Mouse (Mus musculus): ENCODE results near the gene Ptpn3. TPM values are rescaled to one million over a fixed set of nuclear protein-coding genes. Genes with fewer than 3 reads are reported as not detected.

The Ptpn3 gene
- total RNA-seq, 2 experiments from 2014 or later = 1.9 to 8.9 TPM

DNA sequence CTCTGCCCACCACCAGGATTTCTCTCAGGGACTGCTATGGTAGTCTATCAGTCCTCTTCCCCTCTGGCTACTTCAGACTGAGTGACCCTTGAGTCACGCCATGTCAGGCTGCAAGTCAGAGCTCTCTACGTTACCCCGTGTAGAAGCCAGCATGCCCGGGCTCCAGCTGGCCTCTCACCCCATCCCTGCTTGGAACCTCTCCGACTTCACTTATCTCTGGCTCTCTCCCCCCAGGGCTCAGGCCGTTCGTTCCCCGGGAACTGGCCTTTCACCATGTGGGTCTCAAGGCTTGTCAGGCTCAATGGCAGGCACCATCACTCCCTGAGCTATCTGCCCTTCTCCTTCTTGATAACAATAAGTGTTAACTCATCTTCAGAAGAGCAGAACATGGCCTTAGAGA, 33.3 kb downstream of the Ptpn3 start:
- ATAC-seq (replicated peaks; ENCODE audit: poor library complexity, severe bottlenecking) = no peak

DNA sequence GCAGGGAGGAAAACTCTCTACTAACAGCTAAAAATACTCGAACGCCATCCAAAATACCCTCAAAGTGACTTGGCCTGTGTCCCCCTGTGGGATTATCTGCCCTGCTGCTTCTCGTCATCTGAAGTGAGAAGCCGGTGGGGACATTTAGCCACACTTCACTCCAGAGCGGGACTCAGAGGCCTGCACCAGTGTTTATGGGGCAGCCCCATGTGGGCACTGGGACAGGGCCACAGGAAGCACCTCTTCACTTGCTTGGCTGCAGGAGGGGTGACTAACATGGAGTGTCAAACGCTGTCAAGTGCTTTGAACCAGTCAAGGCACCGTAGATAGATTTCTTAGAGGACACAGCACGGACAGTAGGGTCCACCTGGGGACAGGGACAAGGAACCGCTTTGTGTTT, 35.2 kb downstream of the Ptpn3 start:
- no peak for ATAC-seq (replicated peaks; ENCODE audit: poor library complexity, severe bottlenecking)

DNA sequence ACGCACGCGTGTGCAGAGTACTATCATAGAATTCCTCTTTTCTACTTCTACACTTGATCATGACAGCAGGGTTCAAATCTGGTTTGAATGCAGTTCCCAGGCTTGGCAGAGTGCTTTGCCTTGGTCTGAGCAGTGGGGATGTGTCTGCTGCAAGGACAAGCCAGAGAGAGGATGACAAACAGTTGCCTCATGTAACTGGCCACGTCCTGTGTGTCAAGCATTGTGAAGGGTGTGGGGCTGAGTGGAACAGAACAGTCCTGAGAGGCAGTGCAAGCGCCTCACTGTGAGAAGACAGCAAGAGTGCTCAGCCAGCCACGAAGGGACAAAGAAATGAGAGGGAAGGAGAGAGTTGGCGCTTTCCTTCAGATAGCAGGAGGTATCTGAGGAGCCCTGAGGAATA, 37.9 kb downstream of the Ptpn3 start:
- no peak for ATAC-seq (replicated peaks; ENCODE audit: poor library complexity, severe bottlenecking)

DNA sequence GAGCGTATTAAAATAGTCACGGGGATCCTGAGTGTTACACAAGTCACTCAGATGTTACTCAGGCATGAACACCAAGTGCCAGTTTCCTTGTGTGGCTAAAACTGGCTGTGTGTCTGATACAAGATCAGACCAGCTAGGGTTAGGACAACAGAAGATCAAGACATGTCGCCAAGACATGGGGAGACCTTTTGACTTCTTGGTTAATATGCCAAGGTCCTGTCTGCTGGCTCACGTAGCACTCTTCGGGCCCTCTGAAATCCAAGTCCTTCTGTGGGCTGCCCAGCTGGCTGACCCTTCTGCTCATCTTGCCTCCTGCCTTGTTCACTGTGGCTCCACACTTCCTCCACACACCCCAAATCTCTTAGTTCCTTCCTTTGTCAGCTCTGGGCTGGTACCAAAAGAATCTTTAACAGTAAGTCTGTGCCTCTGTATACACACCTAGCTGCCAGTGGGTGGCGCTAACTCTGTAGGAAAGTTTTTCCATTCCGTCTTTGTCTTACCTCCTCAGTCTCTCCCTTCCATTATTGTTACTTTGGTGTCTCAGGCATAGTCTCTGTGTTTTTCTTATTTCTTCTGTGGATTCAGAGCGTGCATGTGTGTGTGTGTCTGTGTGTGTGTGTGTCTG, 38.5 kb downstream of the Ptpn3 start:
- peak; percentile 59 for ATAC-seq (replicated peaks; ENCODE audit: poor library complexity, severe bottlenecking)

DNA sequence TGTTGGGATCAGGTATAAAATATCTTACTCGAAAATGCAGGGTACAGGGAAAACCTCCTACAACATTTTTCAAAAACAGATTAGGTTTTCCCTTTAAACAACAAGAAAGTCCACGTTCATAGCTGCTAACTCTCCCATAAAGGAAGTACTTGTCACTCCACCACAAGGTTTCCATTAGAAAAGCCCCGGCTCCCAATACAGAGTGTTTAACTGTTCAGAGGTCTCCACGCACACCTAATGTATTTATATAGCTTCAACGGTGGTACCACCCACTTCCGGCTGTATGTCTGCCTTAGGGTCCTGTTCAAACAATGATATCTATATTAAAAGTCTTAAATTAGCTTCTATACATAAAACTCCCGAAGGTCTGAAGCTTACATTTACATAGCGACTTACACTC, 39.2 kb downstream of the Ptpn3 start:
- no peak for ATAC-seq (replicated peaks; ENCODE audit: poor library complexity, severe bottlenecking)

DNA sequence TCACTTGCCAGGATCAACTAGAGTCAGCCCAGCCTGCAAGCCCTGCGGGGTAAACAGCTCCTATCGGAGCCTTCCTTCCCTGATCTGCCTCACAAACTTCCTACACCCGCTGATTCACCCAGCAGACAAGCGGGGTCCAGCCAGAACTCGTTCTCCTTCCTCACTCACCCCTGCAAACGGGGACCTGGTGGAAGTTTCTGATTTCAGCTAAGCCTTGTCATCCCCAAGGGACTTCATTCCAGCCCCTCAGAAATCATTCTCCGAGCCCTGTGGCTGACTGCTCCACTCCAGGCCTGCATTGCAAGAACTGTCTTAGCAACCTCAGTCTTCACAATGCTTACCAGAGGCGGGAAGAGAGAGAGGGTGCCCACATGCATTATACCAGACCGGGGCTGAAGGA, 39.8 kb downstream of the Ptpn3 start:
- no peak for ATAC-seq (replicated peaks; ENCODE audit: poor library complexity, severe bottlenecking)

DNA sequence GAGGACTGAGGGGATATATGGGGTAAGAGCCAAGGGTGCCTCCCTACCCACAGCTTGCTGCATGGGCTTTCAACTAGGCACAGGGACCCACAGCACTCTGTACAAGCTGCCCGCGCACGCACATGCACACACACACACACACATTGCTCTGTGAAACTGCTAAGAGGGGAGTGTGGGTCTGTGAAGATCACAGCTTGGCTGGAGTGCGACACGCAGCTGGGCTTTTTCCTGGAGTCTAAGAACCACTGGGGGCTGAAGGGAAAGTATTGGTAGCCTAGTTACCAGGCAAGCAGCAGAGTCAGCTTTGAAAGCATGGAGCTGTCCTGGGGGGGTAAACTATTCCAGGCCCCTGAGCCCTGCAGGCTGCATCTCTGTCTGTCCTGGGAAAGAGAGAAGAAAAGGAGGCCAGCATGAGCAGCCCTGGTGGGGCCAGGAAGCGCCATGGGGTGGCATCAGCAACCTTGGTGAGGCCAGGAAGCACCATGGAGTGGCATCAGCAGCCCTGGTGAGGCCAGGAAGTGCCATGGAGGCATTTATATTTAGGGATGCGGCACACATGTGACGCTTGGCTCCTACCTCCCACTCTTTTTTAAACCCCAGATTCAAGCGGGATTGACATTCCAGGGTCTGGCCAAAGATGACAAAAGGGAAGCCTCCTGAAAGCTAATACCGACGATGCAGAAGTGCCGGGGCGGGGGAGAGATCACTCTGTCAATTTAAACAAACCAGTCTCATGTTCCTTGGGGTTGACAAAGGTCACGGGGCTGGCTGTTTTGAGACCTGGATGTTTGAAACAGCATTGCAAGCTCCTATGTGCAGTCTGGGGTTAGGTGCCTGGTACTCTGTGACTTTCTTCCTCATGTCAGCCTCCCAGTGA, 43.2 kb downstream of the Ptpn3 start:
- ATAC-seq (replicated peaks; ENCODE audit: poor library complexity, severe bottlenecking) = no peak

DNA sequence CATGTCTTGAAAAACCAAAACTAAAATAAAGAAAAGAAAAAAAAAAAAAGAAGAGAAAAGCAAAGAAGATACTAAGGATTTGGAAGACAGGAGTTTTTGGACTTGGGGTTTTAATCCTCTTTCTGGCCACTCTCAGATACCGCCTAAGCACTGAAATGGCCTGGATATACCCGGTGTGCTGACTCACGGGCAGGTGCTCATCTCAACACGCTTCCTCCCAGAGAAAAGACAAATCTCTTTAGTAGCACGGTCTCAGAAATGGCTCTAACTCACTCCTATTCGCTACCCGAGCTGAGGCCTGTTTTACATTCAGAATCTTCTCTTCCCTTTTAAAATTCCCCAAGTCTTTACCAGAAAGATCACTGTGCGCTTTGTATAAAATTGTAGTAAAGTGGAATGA, 44.2 kb downstream of the Ptpn3 start:
- ATAC-seq (replicated peaks; ENCODE audit: poor library complexity, severe bottlenecking) = no peak

DNA sequence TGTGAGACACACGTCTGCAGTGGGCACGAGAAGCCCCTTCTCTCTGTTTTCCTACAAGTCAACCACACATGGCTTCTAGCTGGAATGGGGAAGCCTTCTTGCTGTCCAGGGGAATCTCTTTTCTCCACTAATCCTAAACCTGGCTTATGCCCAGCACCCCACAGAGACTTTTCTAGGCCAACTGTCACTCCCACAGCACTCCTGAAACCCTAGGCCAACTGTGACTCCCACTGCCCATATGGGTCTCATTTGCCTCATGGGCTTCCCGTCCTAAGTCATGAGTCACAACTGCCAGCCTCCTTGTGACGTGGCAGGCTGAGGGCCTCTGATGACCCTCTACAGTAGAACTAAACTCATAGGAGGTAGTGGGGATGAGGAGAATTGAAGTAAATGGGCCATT, 44.9 kb downstream of the Ptpn3 start:
- no peak for ATAC-seq (replicated peaks; ENCODE audit: poor library complexity, severe bottlenecking)

DNA sequence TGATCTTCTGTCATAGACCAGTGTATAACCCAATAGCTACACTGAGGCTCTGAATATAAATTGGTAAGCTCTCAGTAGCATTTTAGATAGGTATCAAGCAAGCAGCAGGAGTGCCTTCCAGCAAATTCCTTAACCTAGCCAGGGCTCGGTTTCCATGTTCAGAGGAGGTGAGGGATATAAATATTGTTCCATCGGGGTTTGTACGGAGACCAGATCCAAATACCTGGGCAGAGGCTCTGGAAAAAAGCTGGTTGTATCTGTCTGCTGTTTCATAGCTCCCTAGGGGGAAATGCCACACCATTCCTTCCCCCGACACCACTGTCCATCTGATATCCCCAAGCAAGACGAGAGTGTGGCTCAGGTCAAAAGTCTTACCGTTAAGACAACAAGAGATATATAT, 47.2 kb downstream of the Ptpn3 start:
- no peak for ATAC-seq (replicated peaks; ENCODE audit: poor library complexity, severe bottlenecking)

DNA sequence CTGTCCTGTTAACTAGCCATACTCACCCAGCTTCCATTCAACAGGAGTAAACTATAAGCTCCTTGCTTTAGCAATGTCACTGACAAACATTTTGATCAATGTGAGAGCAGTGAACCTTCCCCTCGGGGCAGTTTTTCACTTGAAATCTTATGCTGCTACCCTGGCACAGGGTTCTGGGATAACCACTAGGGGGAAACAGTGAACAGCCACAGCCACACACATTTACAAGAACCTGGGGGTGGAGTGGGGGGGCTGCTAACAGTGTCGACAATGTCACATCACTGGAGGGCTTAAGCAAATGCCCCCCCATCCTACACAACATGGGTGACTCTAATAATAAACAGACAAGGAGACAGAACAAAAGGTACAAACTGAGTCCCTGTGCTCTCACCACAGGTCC, 51.0 kb downstream of the Ptpn3 start:
- ATAC-seq (replicated peaks; ENCODE audit: poor library complexity, severe bottlenecking) = 0 out of 2 replicates have a peak, but pooled peaks have one; percentile 35

DNA sequence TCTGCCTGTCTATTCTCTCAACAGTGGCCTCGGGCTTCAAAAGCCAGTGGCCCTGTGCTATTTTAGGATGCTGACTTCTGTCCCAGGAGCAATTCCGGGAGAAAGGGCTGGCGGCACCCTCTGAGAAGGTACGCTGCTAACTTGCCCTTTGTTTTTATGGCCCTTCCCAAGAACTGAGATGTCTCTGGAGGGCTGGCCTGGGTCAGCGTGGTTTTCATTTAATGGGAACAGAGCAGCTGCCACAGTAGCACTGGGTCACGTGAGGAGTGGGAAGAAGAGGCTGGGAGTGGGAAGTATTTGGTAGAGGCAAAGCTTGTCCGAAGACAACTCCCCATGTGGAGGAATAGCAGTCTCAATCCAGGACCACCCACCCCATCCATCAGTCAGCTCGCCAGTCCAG, 52.5 kb downstream of the Ptpn3 start:
- no peak for ATAC-seq (replicated peaks; ENCODE audit: poor library complexity, severe bottlenecking)

DNA sequence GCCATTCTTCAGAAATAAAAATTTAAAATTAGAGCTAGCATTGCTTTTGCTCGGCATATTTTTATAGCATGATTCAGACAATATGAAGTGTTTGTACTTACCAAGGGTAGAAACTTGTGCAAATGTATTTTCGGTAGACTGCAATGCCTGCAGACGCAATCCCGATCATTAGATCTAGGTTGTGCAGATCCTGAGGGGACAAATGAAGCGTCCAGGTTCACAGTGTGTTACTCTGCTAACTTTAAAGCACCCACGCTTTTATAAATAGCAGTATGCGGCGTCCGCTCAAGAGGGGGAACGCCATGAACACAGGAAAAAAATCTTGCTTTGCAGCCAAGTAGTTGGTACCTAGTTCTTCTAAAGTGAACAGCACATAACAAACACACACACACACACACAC, 56.8 kb downstream of the Ptpn3 start:
- no peak for ATAC-seq (replicated peaks; ENCODE audit: poor library complexity, severe bottlenecking)

DNA sequence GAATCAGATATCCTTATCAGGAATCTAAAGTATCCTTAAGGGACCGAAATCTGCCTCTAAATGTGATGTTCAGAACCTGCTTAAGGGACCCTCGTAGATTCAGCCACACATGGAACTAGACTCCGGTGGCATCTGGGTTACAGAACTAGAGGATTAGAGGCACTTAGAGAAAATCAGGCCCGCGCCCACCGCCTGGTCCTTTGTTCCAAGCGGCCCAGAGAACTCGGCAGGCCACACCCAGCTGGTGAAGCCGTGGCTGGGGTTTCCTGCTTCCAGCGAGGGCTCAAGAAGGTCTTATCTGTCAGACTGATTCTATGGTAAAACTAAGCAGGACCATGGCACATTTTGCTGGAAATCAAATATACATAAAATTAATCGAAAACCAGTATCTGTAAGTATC, 58.3 kb downstream of the Ptpn3 start:
- no peak for ATAC-seq (replicated peaks; ENCODE audit: poor library complexity, severe bottlenecking)

DNA sequence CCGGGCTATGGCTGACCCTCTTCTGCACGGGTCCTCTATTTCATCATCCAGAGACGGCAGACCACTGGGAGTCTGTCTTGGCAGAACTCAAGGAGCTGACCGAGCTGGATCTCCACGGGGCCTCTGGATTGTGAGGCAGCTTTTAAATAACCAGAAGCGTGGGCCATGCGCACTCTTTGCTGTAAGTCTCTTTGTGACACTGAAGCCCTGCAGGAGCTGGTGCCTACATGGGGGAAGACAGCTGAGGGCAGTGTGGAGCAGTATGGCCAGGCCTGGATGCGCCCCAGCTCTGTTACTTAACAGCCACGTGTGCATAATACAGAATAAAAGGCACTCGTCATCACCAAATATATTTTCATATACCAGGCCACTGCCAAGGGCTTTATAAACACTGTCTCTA, 60.7 kb downstream of the Ptpn3 start:
- no peak for ATAC-seq (replicated peaks; ENCODE audit: poor library complexity, severe bottlenecking)

DNA sequence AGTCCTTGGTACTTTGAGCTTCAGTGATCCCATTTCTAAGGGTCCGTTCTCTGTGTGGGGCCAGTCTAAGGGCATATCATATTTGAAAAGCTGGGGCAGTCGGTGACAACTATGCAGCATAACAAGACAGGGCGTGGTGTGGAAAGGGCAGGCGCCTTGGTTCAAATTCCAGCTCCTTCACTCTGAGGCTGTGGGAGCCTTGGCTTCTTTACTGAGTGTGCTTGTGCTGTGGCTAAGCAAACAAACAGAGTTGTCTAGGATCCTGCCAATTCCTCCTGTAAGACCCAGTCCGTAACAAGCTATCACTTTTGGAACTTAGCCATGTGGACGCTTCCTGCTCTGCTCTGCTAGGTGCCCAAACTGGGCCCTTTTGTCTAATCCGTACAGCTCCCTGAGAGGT, 61.5 kb downstream of the Ptpn3 start:
- no peak for ATAC-seq (replicated peaks; ENCODE audit: poor library complexity, severe bottlenecking)

DNA sequence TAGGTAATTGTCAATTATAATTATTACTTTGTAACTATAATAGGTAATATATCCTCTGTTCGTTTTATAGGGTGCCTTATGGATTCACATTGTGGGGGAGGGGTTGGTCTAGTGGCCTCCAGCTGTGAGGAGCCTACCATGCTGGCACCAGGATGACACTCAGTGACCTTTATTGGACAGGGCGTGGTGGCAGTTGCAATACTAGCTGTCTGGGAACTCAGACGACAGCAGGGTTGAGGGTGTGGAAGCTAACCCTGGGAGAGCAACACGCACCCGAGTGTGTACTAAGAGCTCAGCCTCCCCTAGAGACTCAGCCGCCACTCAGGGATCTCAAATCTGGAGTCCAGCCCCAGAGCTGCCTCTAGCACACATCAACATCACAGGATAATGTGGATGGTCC, 62.5 kb downstream of the Ptpn3 start:
- no peak for ATAC-seq (replicated peaks; ENCODE audit: poor library complexity, severe bottlenecking)

DNA sequence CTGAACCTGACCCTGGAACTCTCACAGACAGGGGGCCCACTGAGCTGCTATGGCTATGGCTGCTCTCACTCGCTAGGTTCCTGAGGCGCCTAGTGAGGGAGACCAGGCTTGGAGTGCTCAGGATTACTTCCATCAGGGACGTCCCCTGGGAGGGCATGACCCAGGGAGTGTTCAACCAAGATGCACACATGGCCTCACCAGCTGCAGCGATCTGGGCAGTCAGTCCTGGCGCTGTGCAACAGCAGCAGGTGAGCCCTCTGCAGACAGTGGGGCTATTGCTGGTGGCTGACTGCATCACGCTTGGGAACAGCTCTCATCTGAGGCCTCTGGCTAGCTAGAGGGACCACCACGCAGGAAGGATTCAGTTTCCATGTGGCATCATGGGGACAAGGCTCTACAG, 63.5 kb downstream of the Ptpn3 start:
- no peak for ATAC-seq (replicated peaks; ENCODE audit: poor library complexity, severe bottlenecking)

DNA sequence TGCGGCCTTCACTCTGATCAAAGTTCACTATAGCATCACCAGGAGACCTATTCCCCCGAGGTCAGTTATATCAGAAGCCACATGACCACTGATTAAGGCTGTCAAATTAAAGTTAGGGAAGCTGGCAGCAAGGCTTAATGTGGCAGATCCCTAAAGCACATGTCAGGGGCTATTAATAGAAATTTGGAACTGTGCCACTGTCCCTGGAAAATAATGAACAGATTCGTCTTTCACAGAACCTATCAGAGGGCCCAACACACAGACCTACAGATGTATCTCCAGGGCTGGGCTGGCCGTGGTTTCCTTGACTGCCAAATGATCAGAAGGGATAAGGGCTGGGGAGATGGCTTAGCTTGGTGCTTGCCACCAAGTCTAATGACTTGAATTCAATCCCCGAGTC, 65.1 kb downstream of the Ptpn3 start:
- ATAC-seq (replicated peaks; ENCODE audit: poor library complexity, severe bottlenecking) = no peak

DNA sequence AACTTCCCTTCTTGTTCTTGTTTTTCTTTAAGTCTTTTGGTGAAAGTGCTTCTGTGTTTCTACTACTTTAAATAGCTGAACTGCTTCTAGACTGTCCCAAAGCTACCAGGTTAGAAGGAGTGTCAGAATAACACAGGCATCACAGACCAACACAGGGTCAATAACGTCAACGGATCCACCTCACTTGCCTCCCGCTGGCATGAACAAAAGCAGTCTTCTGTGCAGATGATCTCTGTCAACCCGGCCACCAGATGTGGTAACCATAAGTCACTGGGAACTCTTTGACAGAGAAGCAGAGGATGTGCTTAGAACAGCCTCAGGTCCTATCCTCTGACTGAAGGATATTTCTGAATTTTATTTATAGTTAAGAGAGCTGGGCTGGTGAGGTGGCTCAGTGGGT, 65.9 kb downstream of the Ptpn3 start:
- ATAC-seq (replicated peaks; ENCODE audit: poor library complexity, severe bottlenecking) = no peak

DNA sequence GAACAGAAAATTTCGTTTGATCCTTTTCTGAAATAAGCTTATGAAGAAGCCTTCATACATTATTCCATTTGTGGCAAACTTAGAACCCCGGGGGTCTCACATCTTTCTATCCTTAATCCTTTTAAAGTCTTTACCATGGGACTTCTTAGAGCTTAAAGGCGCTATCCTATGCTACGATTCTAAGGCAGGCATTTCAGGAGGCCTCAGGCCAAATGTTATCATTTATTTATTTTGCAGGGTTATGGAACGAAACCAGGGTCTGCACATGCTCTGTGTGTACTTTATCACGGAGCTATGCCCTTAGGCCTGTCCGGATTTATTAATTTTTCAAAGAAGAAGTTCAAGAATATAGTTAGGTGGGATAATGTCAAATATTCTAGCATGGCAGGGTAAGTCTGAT, 67.3 kb downstream of the Ptpn3 start:
- no peak for ATAC-seq (replicated peaks; ENCODE audit: poor library complexity, severe bottlenecking)

DNA sequence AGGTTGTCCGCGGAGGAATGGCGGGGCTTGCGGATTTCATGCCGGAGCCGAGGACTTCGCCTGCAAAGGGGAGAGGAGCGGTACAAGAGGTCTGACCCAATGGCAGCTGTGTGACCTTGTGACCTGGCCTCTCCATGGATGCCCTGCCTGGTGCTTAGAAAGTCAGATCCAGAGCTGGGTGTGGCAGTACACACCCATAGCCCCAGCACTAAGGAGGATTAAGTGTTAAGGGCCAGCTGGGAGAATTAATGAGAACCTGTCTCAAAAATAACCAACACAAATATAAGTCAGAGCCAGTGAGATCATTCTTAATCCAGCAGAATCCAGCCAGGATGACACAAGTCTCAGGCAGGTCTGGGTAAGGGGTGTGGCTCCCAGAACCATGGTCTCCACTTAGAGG, 69.2 kb downstream of the Ptpn3 start:
- no peak for ATAC-seq (replicated peaks; ENCODE audit: poor library complexity, severe bottlenecking)

Measured in granulocyte monocyte progenitor cell, adult 5-6 weeks (primary cell).